Comparison of ENCODE assay signal across 23 mouse cellular contexts in the genomic region with DNA sequence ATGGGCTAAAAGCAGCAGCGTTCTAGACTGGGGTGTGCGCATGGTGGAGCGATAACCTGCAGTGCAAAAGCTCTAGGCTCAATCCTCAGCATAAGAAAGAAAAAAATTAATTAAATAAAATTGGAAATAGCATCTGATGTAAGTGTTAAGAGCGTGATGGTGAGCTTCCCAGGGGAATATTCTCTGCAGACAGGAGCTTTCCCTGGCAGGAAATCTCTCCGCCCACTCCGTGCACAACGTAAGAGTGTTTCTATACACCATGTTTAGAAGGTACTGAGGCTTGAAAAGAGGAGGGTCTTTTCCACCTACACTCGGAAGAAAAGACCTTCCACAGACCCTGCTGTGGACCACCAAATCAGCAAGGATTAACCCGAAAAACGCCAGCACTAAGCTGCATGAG. TPM values are rescaled to one million over a fixed set of nuclear protein-coding genes. Genes with fewer than 3 reads are reported as not detected.
DNase-seq lines count a peak whose midpoint lies in the region; ATAC-seq lines count a peak whose summit lies in the region.
"Had no signal": no experiment of that assay in that cellular context is flagged by ENCODE, and none has a peak within 500 bp of the region (broad histone marks: within the 10 kb centered on the region; RNA-seq: fewer than 3 reads in every experiment).

No protein-coding gene starts in this region.

- no peak for ATAC-seq in hindbrain, embryonic 15.5 days (ENCODE audit: low FRiP score, low read depth)
- no peak for ATAC-seq in hindbrain, embryonic 12.5 days (ENCODE audit: low FRiP score)
- no peak for ATAC-seq in midbrain, embryonic 14.5 days (ENCODE audit: low FRiP score, low TSS enrichment)
- no peak for ATAC-seq in monocyte, adult 5-6 weeks (replicated peaks; ENCODE audit: insufficient number of reproducible peaks, low FRiP score, low TSS enrichment, poor library complexity, severe bottlenecking)
- ATAC-seq: forebrain, embryonic 15.5 days had no signal

- H3K27ac ChIP-seq in hindbrain, embryonic 15.5 days (replicated peaks), result no peak overlapping the region
- H3K27ac ChIP-seq in hindbrain, embryonic 12.5 days, result no peak overlapping the region
- H3K27ac ChIP-seq in midbrain, embryonic 14.5 days (replicated peaks; ENCODE audit: low read depth, low read length), result peak overlapping the region; percentile 27
- H3K27ac ChIP-seq: embryonic facial prominence, embryonic 15.5 days; forebrain, embryonic 15.5 days; heart, adult 2 months; heart, embryonic 15.5 days; limb, embryonic 12.5 days; liver, embryonic 13.5 days; stomach, embryonic 15.5 days had no signal

- no peaks in the 10 kb centered on the region for H3K27me3 ChIP-seq in hindbrain, embryonic 15.5 days
- H3K27me3 ChIP-seq in hindbrain, embryonic 12.5 days, result no peaks in the 10 kb centered on the region
- H3K27me3 ChIP-seq in midbrain, embryonic 14.5 days (ENCODE audit: control insufficient read depth, insufficient read depth, low read length), result no peaks in the 10 kb centered on the region
- H3K27me3 ChIP-seq: embryonic facial prominence, embryonic 15.5 days; forebrain, embryonic 15.5 days; heart, embryonic 15.5 days; limb, embryonic 12.5 days; liver, embryonic 13.5 days; stomach, embryonic 15.5 days had no signal

- H3K4me1 ChIP-seq in hindbrain, embryonic 15.5 days (replicated peaks), result peaks cover 9% of the 10 kb centered on the region
- H3K4me1 ChIP-seq in hindbrain, embryonic 12.5 days, result peaks cover 16% of the 10 kb centered on the region
- H3K4me1 ChIP-seq in midbrain, embryonic 14.5 days (ENCODE audit: control insufficient read depth, insufficient read depth, low read length), result peaks cover 9% of the 10 kb centered on the region
- H3K4me1 ChIP-seq: stomach, embryonic 15.5 days had no signal

- 0 out of 2 replicates have a peak overlapping the region, but pooled peaks have one; percentile 9 for H3K4me2 ChIP-seq in hindbrain, embryonic 15.5 days
- no peak overlapping the region for H3K4me2 ChIP-seq in hindbrain, embryonic 12.5 days (replicated peaks)
- peak overlapping the region; percentile 28; the same call in 1 of the 2 replicates for H3K4me2 ChIP-seq in midbrain, embryonic 14.5 days (ENCODE audit: low read length)
- H3K4me2 ChIP-seq: embryonic facial prominence, embryonic 15.5 days; forebrain, embryonic 15.5 days; heart, embryonic 15.5 days; limb, embryonic 12.5 days; liver, embryonic 13.5 days; stomach, embryonic 15.5 days had no signal

- H3K9ac ChIP-seq in hindbrain, embryonic 15.5 days, result no peak overlapping the region
- no peak overlapping the region for H3K9ac ChIP-seq in hindbrain, embryonic 12.5 days
- H3K9ac ChIP-seq in midbrain, embryonic 14.5 days (replicated peaks; ENCODE audit: low read length), result no peak overlapping the region
- H3K9ac ChIP-seq: embryonic facial prominence, embryonic 15.5 days; forebrain, embryonic 15.5 days; heart, embryonic 15.5 days; limb, embryonic 12.5 days; liver, embryonic 13.5 days; stomach, embryonic 15.5 days had no signal

- H3K36me3 ChIP-seq in hindbrain, embryonic 15.5 days, result no peaks in the 10 kb centered on the region
- H3K36me3 ChIP-seq in hindbrain, embryonic 12.5 days, result no peaks in the 10 kb centered on the region
- no peaks in the 10 kb centered on the region for H3K36me3 ChIP-seq in midbrain, embryonic 14.5 days (ENCODE audit: control insufficient read depth, insufficient read depth, low read length)
- H3K36me3 ChIP-seq: embryonic facial prominence, embryonic 15.5 days; forebrain, embryonic 15.5 days; heart, embryonic 15.5 days; limb, embryonic 12.5 days; liver, embryonic 13.5 days; stomach, embryonic 15.5 days had no signal

- WGBS in hindbrain, embryonic 15.5 days, result 51% methylated on average over 10 of the region's 10 CpGs
- 50% methylated on average over 10 of the region's 10 CpGs for WGBS in hindbrain, embryonic 12.5 days
- WGBS in midbrain, embryonic 14.5 days, result 33% methylated on average over 10 of the region's 10 CpGs

- H3K4me3 ChIP-seq in hindbrain, embryonic 15.5 days, result no peak overlapping the region
- H3K4me3 ChIP-seq in hindbrain, embryonic 12.5 days, result no peak overlapping the region
- H3K4me3 ChIP-seq in midbrain, embryonic 14.5 days (replicated peaks; ENCODE audit: low read depth, low read length), result no peak overlapping the region
- H3K4me3 ChIP-seq: embryonic facial prominence, embryonic 15.5 days; forebrain, embryonic 15.5 days; heart, adult 2 months; heart, embryonic 15.5 days; limb, embryonic 12.5 days; liver, embryonic 13.5 days; stomach, embryonic 15.5 days had no signal

- peak; percentile 50 to 53 for DNase-seq in right cerebral cortex, postnatal 10 days (ENCODE audit: low spot score in 2 of 2)
- no peak for DNase-seq in right cerebral cortex, postnatal 4 days
- peak; percentile 64 for DNase-seq in midbrain, embryonic 14.5 days
- no peak for DNase-seq in embryo, embryonic 9.5 days (ENCODE audit: extremely low spot score)
- DNase-seq: adrenal gland, postnatal 36 days; cerebellum, adult 9-10 months; gastrocnemius, postnatal 14 days; heart, adult 2 months; kidney, adult 2 months; kidney, postnatal 36 days; liver, embryonic 13.5 days had no signal

- H3K9me3 ChIP-seq in hindbrain, embryonic 15.5 days, result no peaks in the 10 kb centered on the region
- H3K9me3 ChIP-seq in hindbrain, embryonic 12.5 days (replicated peaks), result no peaks in the 10 kb centered on the region
- H3K9me3 ChIP-seq in midbrain, embryonic 14.5 days (ENCODE audit: control insufficient read depth, low read length), result no peaks in the 10 kb centered on the region
- H3K9me3 ChIP-seq: embryonic facial prominence, embryonic 15.5 days; forebrain, embryonic 15.5 days; heart, embryonic 15.5 days; limb, embryonic 12.5 days; liver, embryonic 13.5 days; stomach, embryonic 15.5 days had no signal

RNA-seq across cellular contexts. Expression of a gene that starts 33.4 kb away (rescaled TPM):
- polyA plus RNA-seq in hindbrain, embryonic 15.5 days (2015; fragmentation: Nextera tagmentation; extraction: Ambion mirVana), result 0.38 and 6.9 TPM in 2 replicates
- 8.3 and 10.1 TPM in 2 replicates for polyA plus RNA-seq in hindbrain, embryonic 12.5 days (2016; fragmentation: Nextera tagmentation; extraction: Ambion mirVana)
- 0.61 and 0.72 TPM in 2 replicates for polyA plus RNA-seq in midbrain, embryonic 14.5 days (2014; fragmentation: Nextera tagmentation; extraction: Ambion mirVana)
- not detected in 3 replicates for total RNA-seq in monocyte, adult 5-6 weeks (2017)
- total RNA-seq: hematopoietic stem cell, adult 5-6 weeks; megakaryocyte progenitor cell, adult 5-6 weeks had no signal
- polyA plus RNA-seq: neural tube, embryonic 14.5 days had no signal

RNA-seq across cellular contexts. Expression of a gene that starts 41.4 kb away (rescaled TPM):
- polyA plus RNA-seq in hindbrain, embryonic 15.5 days (2015; fragmentation: Nextera tagmentation; extraction: Ambion mirVana), result 29.0 and 31.3 TPM in 2 replicates
- polyA plus RNA-seq in hindbrain, embryonic 12.5 days (2016; fragmentation: Nextera tagmentation; extraction: Ambion mirVana), result 34.3 and 35.1 TPM in 2 replicates
- 36.9 and 37.7 TPM in 2 replicates for polyA plus RNA-seq in midbrain, embryonic 14.5 days (2014; fragmentation: Nextera tagmentation; extraction: Ambion mirVana)
- 5.3 to 12.0 TPM (median 5.9 TPM) in 3 replicates for total RNA-seq in monocyte, adult 5-6 weeks (2017)

RNA-seq across cellular contexts. Expression of a gene that starts 52.1 kb away (rescaled TPM):
- 0.26 and 2.2 TPM in 2 replicates for polyA plus RNA-seq in hindbrain, embryonic 15.5 days (2015; fragmentation: Nextera tagmentation; extraction: Ambion mirVana)
- 4.7 and 5.3 TPM in 2 replicates for polyA plus RNA-seq in hindbrain, embryonic 12.5 days (2016; fragmentation: Nextera tagmentation; extraction: Ambion mirVana)
- polyA plus RNA-seq in midbrain, embryonic 14.5 days (2014; fragmentation: Nextera tagmentation; extraction: Ambion mirVana), result 0.41 and 0.67 TPM in 2 replicates
- 0.53 TPM in 1 of 3 replicates, not detected in the others for total RNA-seq in monocyte, adult 5-6 weeks (2017)
- total RNA-seq: heart, adult 2 months; hematopoietic stem cell, adult 5-6 weeks; megakaryocyte progenitor cell, adult 5-6 weeks had no signal
- polyA plus RNA-seq: heart, adult 2 months; kidney, adult 2 months; liver, embryonic 13.5 days; neural tube, embryonic 14.5 days; spleen, adult 2 months had no signal

Comparison
In these comparisons a context has a peak if more than half of its experiments do, and no peak if none do; other contexts are left out.
1. DNase-seq: peak in right cerebral cortex, postnatal 10 days (2 of 2) and midbrain, embryonic 14.5 days (single experiment); none in right cerebral cortex, postnatal 4 days (single experiment) and embryo, embryonic 9.5 days (single experiment).